Mouse (Mus musculus): ENCODE measurements around the gene Ambra1. TPM values are rescaled to one million over a fixed set of nuclear protein-coding genes. Genes with fewer than 3 reads are reported as not detected.

Ambra1 gene
- total and polyA plus RNA-seq, 3 experiments, result 15.8 to 27.1 (median 21.9) TPM

DNA sequence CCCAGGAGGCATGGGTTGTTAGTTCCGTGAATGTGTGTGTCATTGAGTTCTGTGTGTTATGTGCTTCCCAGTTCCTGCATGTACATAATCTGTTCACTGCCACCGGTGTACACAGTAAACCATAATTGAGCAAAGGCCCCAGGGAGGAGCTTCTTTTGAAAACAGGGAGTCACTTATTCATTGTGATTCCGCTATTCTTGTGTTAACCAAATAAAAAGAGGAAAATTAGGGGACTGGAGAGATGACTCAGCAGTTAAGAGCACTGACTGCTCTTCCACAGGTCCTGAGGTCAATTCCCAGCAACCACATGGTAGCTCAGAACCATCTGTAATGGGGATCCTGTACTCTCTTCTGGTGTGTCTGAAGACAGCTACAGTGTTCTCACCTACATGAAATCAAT lies 164.8 kb downstream of the Ambra1 start:
- H3K4me3 ChIP-seq (replicated peaks in 1 of 3; ENCODE audit: low read depth in 2 of 3, low read length in 2 of 3, poor library complexity in 1 of 3), result no peak overlapping the region
- H3K36me3 ChIP-seq (replicated peaks in 1 of 2; ENCODE audit: control insufficient read depth in 1 of 2, insufficient read depth in 1 of 2, low read length in 1 of 2), result peaks cover 9 to 72% of the 10 kb centered on the region in 2 experiments
- H3K9me3 ChIP-seq (replicated peaks; ENCODE audit: low read length), result no peaks in the 10 kb centered on the region
- H3K27ac ChIP-seq (ENCODE audit: insufficient read depth, low read depth), result no peak overlapping the region
- dilution Hi-C loops (cut with MboI; ENCODE audit: extremely low pct_ligation_motif_present, extremely low pct_unique_long_range_greater_than_20kb, low sequenced_read_pairs), result no loop called here
- no peaks in the 10 kb centered on the region for H3K79me2 ChIP-seq (replicated peaks; ENCODE audit: control insufficient read depth, extremely low read depth, insufficient read depth, poor library complexity, severe bottlenecking)
- no peaks in the 10 kb centered on the region for H3K27me3 ChIP-seq (replicated peaks)
- DNase-seq (ENCODE audit: extremely low read depth), result no peak
- no peak for TF ChIP-seq CHD1 (IDR thresholded peaks at IDR 0.05; ENCODE audit: low read depth, low read length)
- no peak for TF ChIP-seq KAT2A (IDR thresholded peaks at IDR 0.05; ENCODE audit: insufficient replicate concordance, low read length)
- TF ChIP-seq NELFE (IDR thresholded peaks at IDR 0.05; ENCODE audit: low read depth, low read length), result no peak
- TF ChIP-seq USF1 (IDR thresholded peaks at IDR 0.05; ENCODE audit: low read depth, low read length), result no peak
- no peak for TF ChIP-seq MYC (IDR thresholded peaks at IDR 0.05; ENCODE audit: low read depth, low read length)
- TF ChIP-seq E2F4 (IDR thresholded peaks at IDR 0.05; ENCODE audit: insufficient replicate concordance, low read depth, low read length), result no peak
- TF ChIP-seq CTCF (conservative IDR thresholded peaks at IDR 0.05 in 1 of 2, IDR thresholded peaks at IDR 0.05 in 1 of 2; ENCODE audit: low read depth in 2 of 2, low read length in 2 of 2), result no peak
- TF ChIP-seq RAD21 (IDR thresholded peaks at IDR 0.05; ENCODE audit: low read depth, low read length), result no peak
- TF ChIP-seq MXI1 (IDR thresholded peaks at IDR 0.05; ENCODE audit: low read depth, low read length), result no peak
- no peak overlapping the region for H3K9ac ChIP-seq (ENCODE audit: insufficient read depth, low read depth)
- in situ Hi-C loops (cut with MboI; ENCODE audit: low pct_ligation_motif_present, low pct_unique_long_range_greater_than_20kb, low sequenced_read_pairs), result no loop called here
- no peak overlapping the region for H3K4me2 ChIP-seq (ENCODE audit: insufficient read depth, low read depth, poor library complexity, severe bottlenecking)
- H3K4me1 ChIP-seq (ENCODE audit: control insufficient read depth in 1 of 2, insufficient read depth in 2 of 2), result no peaks in the 10 kb centered on the region

GRCm38 (mm10) chr2:91895401-91895800 lies 165.5 kb downstream of the Ambra1 start:
- Histone ChIP-seq H3K4me2 (ENCODE audit: insufficient read depth, low read depth, poor library complexity, severe bottlenecking) (no peak overlapping the region), H3K27ac (ENCODE audit: insufficient read depth, low read depth) (no peak overlapping the region), H3K4me3 (replicated peaks in 1 of 3; ENCODE audit: low read depth in 2 of 3, low read length in 2 of 3, poor library complexity in 1 of 3) (no peak overlapping the region), H3K4me1 (ENCODE audit: control insufficient read depth in 1 of 2, insufficient read depth in 2 of 2) (no peaks in the 10 kb centered on the region), H3K9ac (ENCODE audit: insufficient read depth, low read depth) (no peak overlapping the region), H3K9me3 (replicated peaks; ENCODE audit: low read length) (no peaks in the 10 kb centered on the region), H3K36me3 (replicated peaks in 1 of 2; ENCODE audit: control insufficient read depth in 1 of 2, insufficient read depth in 1 of 2, low read length in 1 of 2) (peaks cover 10 to 72% of the 10 kb centered on the region in 2 experiments), H3K79me2 (replicated peaks; ENCODE audit: control insufficient read depth, extremely low read depth, insufficient read depth, poor library complexity, severe bottlenecking) (no peaks in the 10 kb centered on the region), H3K27me3 (replicated peaks) (no peaks in the 10 kb centered on the region)
- DNase-seq (ENCODE audit: extremely low read depth), result no peak
- no peak for TF ChIP-seq USF2 (conservative IDR thresholded peaks at IDR 0.05; ENCODE audit: low read depth, low read length)
- no peak for TF ChIP-seq TCF12 (IDR thresholded peaks at IDR 0.05; ENCODE audit: low read depth, low read length)
- TF ChIP-seq CHD1 (IDR thresholded peaks at IDR 0.05; ENCODE audit: low read depth, low read length), result no peak
- TF ChIP-seq UBTF (IDR thresholded peaks at IDR 0.05; ENCODE audit: low read depth, low read length), result no peak
- no peak for TF ChIP-seq RAD21 (IDR thresholded peaks at IDR 0.05; ENCODE audit: low read depth, low read length)
- in situ Hi-C loops (cut with MboI; ENCODE audit: low pct_ligation_motif_present, low pct_unique_long_range_greater_than_20kb, low sequenced_read_pairs) (no loop called here), dilution Hi-C loops (cut with MboI; ENCODE audit: extremely low pct_ligation_motif_present, extremely low pct_unique_long_range_greater_than_20kb, low sequenced_read_pairs) (no loop called here)

DNA sequence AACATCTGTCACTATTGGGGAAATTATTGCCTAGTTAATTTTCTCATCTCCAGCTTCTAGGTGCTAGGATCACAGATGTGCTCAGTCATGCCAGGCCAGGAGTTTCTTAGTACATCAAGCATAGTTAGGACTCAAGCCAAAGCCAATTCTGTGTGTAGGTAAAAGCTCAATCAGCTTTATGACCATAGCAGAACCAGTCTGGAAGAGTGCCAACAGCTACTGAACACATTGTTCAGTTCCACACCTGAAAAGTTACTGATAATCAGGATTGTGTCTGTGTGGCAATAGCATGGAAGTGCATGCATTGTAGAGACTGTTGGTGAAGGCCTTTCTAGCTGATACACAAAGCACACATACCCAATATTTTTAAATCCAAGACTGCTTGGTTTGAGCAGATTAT lies 168.0 kb downstream of the Ambra1 start:
- Histone ChIP-seq H3K27ac (ENCODE audit: insufficient read depth, low read depth) (no peak overlapping the region), H3K27me3 (replicated peaks) (no peaks in the 10 kb centered on the region), H3K9me3 (replicated peaks; ENCODE audit: low read length) (no peaks in the 10 kb centered on the region), H3K36me3 (replicated peaks in 1 of 2; ENCODE audit: control insufficient read depth in 1 of 2, insufficient read depth in 1 of 2, low read length in 1 of 2) (peaks cover 15 to 71% of the 10 kb centered on the region in 2 experiments), H3K79me2 (replicated peaks; ENCODE audit: control insufficient read depth, extremely low read depth, insufficient read depth, poor library complexity, severe bottlenecking) (no peaks in the 10 kb centered on the region), H3K4me3 (replicated peaks in 1 of 3; ENCODE audit: low read depth in 2 of 3, low read length in 2 of 3, poor library complexity in 1 of 3) (no peak overlapping the region), H3K4me1 (ENCODE audit: control insufficient read depth in 1 of 2, insufficient read depth in 2 of 2) (no peaks in the 10 kb centered on the region), H3K4me2 (ENCODE audit: insufficient read depth, low read depth, poor library complexity, severe bottlenecking) (no peak overlapping the region), H3K9ac (ENCODE audit: insufficient read depth, low read depth) (no peak overlapping the region)
- dilution Hi-C loops (cut with MboI; ENCODE audit: extremely low pct_ligation_motif_present, extremely low pct_unique_long_range_greater_than_20kb, low sequenced_read_pairs), result no loop called here
- DNase-seq (ENCODE audit: extremely low read depth), result no peak
- in situ Hi-C loops (cut with MboI; ENCODE audit: low pct_ligation_motif_present, low pct_unique_long_range_greater_than_20kb, low sequenced_read_pairs), result no loop called here
- TF ChIP-seq JUND (conservative IDR thresholded peaks at IDR 0.05; ENCODE audit: low read depth, low read length), result no peak
- TF ChIP-seq MYC (IDR thresholded peaks at IDR 0.05; ENCODE audit: low read depth, low read length), result no peak
- TF ChIP-seq RAD21 (IDR thresholded peaks at IDR 0.05; ENCODE audit: low read depth, low read length), result no peak
- no peak for TF ChIP-seq EP300 (IDR thresholded peaks at IDR 0.05; ENCODE audit: low read length)
